Mouse (Mus musculus) brain, embryonic 14.5 days (tissue): Measurements from ENCODE around the gene Gm20517.

Experiments used
- CTCF ChIP-seq: fragments of 200-500 bp; IDR thresholded peaks from 2 replicates; pipeline ENCODE4 v1.5.1; 2012; ENCODE audit warnings: inconsistent platforms, mild to moderate bottlenecking, moderate library complexity, borderline replicate concordance; ENCODE audit not compliant: insufficient read depth, insufficient read length; ENCODE audit errors: extremely low read depth
- POLR2A ChIP-seq: fragments of 200-500 bp; IDR thresholded peaks from 2 replicates; pipeline ENCODE4 v1.6.1; 2012; ENCODE audit warnings: mild to moderate bottlenecking, inconsistent platforms, borderline replicate concordance; ENCODE audit not compliant: poor library complexity, insufficient read depth, insufficient read length, severe bottlenecking; ENCODE audit errors: extremely low read depth

GRCm38 (mm10) chr17:47588517-47588916, 22.9 kb upstream of the Gm20517 start:
- no peak for TF ChIP-seq CTCF
- no peak for TF ChIP-seq POLR2A
